Mouse (Mus musculus) left cerebral cortex, adult 2 months (tissue): ENCODE data around the gene Gpr176. TPM values are rescaled to one million over a fixed set of nuclear protein-coding genes. Genes with fewer than 3 reads are reported as not detected.

Experiments
- DNase-seq, 2 experiments: peaks; one replicate each; pipeline ENCODE4 v3.0.0; 2021 to 2022; ENCODE audit warnings: low spot score in 2 of 2, mixed read lengths in 1 of 2; ENCODE audit errors: extremely low spot score in 1 of 2
- H3K27ac ChIP-seq: fragments of 200-600 bp; 2 replicates; pipeline ENCODE4 v1.8.1; 2022
- H3K4me3 ChIP-seq: fragments of 200-600 bp; 2 replicates; pipeline ENCODE4 v1.8.1; 2022
- CTCF ChIP-seq: fragments of 200-600 bp; IDR thresholded peaks from 2 replicates; pipeline ENCODE4 v1.8.1; 2022; ENCODE audit warnings: antibody characterized with exemption, mild to moderate bottlenecking, moderate library complexity
- intact Hi-C: fragments of 180-260 bp; cut with DNase I; formaldehyde crosslinking; loops from one replicate; pipeline ENCODE4 v1.15.1; 2025
- total RNA-seq, 2 experiments: library from RNA; stranded (reverse); gene quantifications; 2 replicates each; pipeline ENCODE4 v1.2.3; 2021

The Gpr176 gene
- total RNA-seq, 2 experiments from 2014 or later: 8.9 to 9.5 TPM

DNA sequence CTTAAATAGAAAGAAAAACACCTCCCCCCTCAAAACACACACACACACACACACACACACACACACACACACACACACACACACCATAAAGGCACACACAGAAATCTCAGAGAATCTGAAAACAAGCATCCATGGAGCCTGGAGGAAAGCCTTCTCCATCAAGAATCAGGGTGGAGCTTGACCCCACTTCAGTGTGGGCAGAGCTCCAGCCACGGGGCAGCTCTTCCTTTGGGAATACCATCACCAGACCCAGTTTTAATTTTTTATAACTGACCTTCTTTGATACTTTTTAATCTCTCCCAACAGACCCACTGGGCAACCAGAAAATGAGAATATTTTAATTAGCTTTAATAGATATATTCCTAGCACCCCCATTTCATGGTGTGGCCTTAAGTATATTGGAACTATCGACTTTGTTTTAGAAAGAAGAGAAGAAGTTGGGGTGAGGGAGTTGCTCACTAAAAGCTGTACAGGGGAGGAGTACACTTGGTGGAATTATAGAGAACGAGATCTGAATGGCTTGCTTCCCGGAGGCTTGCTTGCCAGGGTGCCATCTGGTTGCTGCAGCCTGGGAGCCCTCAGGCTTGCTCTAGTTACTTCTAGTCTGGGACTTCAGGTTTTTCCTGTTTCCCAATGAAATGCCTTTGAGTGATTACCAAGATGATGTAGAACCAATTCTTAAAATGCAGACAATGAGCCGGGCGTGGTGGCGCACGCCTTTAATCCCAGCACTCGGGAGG is 84.7 kb downstream of the Gpr176 start:
- DNase-seq: no peak
- intact Hi-C loops: no loop called here
- Histone ChIP-seq H3K4me3 (no peak overlapping the region), H3K27ac (no peak overlapping the region)
- TF ChIP-seq CTCF: no peak

DNA sequence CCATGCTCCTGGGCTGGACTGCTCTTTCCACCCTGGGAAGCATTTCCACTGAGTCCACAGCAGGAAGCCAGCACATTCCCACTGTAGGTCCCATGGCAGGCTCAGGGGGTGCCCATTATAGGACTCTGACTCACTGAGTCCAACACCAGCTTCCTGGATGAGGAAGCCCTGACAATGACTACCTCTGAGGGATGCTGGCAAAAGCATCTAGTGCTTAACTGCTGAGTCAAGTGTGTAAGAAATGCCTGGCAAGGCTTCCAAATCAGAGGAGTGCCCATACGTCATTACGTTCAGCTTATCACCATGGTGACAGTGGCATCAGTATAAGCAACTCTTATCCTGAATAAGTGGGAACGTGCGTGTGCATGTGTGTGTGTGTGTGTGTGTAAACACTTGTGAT is 85.5 kb downstream of the Gpr176 start:
- no peak for DNase-seq
- intact Hi-C loops: no loop called here
- TF ChIP-seq CTCF: no peak
- Histone ChIP-seq H3K4me3 (no peak overlapping the region), H3K27ac (no peak overlapping the region)

DNA sequence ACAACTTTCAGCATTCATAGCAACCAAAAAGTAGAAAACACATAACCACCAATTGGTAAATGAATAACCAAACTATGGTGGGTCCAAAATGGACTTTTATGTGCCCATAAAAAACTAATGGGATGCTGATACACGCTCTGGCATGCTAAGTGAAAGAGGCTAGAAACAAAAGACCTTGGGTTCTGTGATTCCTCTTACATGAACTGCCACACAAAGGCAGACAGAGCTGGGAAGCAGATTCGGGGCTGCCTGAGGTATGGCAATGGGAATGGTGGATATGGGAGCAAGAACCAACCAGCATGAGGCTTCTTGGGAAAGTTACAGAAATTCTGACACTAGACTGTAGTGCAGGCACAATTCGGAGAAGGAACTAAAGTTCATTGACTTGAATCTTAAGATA is 90.8 kb downstream of the Gpr176 start:
- Histone ChIP-seq H3K27ac (no peak overlapping the region), H3K4me3 (no peak overlapping the region)
- DNase-seq: no peak
- intact Hi-C loops: no loop called here
- TF ChIP-seq CTCF: no peak

DNA sequence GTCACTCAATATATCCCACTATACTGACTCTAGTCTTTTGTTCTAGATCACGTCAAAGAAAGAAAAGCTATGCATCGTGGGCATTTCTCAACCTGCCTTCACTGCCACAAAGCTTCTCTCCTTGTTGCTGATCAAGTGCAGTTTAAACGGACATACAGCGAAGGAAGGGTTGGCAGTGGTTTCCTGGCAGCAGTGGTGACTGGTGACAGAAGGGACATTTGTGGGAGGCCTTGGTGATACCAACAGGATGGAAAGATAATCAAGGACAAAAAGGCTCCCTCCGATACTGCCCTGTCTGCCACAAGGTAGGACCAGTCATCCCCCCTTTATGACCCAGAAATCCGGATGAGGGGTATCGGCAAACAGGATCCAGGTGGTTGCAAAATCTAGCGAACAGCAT is 95.0 kb downstream of the Gpr176 start:
- DNase-seq: no peak
- intact Hi-C loops: no loop called here
- H3K27ac ChIP-seq: no peak overlapping the region
- TF ChIP-seq CTCF: no peak
- H3K4me3 ChIP-seq: no peak overlapping the region

DNA sequence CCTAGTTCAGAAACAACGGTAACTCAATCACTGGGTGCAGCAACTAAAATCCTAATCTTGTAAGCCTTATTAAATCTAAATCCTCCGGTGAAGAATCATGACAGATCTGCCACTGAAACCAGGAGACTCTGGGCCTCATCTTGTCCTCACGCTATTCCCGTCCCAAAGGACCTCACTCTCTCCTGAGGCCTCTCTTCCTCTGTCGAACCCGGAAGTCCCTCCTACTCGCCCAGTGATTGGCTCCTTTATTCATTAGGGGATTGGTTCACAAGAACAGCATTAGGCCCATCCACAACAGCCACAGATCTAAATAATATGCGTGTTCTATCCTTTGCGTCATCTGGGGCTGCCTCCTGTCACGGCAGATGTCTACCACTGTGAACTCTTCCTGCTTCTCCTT is 101.6 kb downstream of the Gpr176 start:
- Histone ChIP-seq H3K27ac (no peak overlapping the region), H3K4me3 (no peak overlapping the region)
- intact Hi-C loops: no loop called here
- DNase-seq: no peak
- TF ChIP-seq CTCF: no peak

DNA sequence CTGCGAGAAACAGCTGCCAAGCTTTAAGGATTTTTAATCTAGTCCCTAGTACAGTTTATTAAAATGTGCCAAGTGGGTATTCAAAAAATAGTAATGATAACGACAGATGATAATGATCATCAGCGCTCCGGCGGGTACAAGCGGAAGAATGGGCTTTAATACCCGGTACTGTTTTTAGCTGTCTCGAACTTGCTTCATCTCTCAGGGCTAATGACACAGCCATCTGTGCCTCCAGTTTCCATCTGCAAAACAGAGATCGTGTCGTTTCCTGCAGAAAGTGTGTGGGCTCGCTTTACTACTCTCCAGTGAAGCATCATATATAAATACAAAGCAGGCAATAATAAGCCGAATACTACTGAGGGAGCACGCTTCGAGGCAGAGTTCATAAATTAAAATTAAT is 103.0 kb downstream of the Gpr176 start:
- peak in 1 of 2 experiments; percentile 28 for DNase-seq
- TF ChIP-seq CTCF: no peak
- no peak overlapping the region for H3K4me3 ChIP-seq
- H3K27ac ChIP-seq: no peak overlapping the region
- intact Hi-C loops: no loop called here

DNA sequence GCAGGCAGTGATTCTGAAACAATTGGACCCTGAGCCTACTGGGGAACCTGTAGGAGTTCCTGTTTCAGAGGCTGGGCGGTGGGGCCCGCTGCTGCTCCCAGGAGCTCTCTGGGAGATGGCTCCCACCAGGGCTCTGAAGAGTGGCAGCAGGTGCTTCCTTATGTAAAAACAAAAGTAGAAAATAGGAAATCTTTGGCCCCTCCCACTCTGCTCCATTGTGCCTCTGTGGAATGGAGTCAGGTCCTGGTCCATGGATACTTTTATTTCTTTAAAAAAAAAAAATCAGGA is 109.4 kb downstream of the Gpr176 start:
- no peak for TF ChIP-seq CTCF
- Histone ChIP-seq H3K4me3 (no peak overlapping the region), H3K27ac (no peak overlapping the region)
- intact Hi-C loops: loop anchor here (1.0 to 5.0 kb wide), 8 partner anchors 71 to 618 kb away; partner anchors contain the start of gene Bub1b
- DNase-seq: no peak

DNA sequence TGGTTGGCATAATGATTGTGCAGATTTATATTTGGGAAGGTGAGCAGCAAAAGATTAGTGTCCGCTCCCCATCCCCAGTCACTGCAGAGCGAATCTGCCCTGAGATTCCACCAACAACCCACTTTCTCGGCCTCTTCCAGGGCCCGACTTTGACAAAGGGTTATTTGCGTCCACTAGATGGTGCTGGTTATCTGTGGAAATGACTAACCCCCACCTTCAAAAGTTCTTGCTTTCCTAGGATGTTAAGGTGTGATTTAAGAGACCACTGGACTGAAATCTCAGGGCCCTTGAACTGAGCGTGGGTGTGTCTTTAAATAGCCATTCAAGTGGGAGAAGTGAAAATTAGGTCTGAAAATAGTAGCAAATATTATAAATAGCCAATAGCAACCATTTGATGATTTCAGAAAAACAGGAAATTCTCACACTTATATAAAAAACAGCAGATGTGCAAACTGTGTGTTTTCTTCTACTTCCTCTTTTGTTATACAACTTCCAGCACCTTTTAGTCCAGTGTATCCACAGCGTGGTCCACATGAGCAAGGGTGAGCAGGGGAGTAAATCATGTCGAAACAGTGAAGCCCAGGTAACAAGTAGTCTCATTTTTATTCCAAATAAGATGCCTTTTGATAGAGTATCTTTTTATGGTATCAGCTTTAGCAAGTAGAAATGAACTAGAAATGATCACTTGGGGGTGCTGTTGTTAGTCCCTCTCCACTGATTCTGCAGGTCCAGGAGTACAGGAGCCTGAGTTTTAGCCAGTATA is 109.9 kb downstream of the Gpr176 start:
- peak; percentile 78 for TF ChIP-seq CTCF
- Histone ChIP-seq H3K4me3 (no peak overlapping the region), H3K27ac (no peak overlapping the region)
- DNase-seq: peak; percentile 55 to 65
- intact Hi-C loops: loop anchor here (1.0 to 5.0 kb wide), 8 partner anchors 72 to 619 kb away; partner anchors contain the start of gene Bub1b

DNA sequence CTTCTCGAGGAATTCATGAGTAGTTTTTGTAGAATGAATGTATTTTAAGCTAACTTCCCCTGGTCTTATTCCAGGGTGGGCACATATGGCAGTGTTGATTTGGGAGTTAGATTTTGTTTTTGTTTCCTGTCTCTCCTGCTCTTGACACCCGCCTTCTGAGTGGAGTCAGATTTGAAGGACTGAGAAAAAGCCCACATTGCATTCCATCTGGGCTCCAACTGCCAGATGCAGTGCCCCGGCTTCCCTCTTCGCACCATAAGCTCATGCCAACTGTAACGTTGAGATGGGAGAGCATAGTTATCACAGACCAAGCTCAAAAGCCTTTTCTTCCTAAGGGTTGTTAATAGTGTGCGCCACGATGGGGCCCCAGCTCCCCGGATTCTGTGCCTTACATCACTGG is 110.5 kb downstream of the Gpr176 start:
- DNase-seq: peak; percentile 28 to 44
- intact Hi-C loops: loop anchor here (1.0 to 5.0 kb wide), 8 partner anchors 73 to 620 kb away; partner anchors contain the start of gene Bub1b
- no peak overlapping the region for H3K4me3 ChIP-seq
- H3K27ac ChIP-seq: no peak overlapping the region
- no peak for TF ChIP-seq CTCF

DNA sequence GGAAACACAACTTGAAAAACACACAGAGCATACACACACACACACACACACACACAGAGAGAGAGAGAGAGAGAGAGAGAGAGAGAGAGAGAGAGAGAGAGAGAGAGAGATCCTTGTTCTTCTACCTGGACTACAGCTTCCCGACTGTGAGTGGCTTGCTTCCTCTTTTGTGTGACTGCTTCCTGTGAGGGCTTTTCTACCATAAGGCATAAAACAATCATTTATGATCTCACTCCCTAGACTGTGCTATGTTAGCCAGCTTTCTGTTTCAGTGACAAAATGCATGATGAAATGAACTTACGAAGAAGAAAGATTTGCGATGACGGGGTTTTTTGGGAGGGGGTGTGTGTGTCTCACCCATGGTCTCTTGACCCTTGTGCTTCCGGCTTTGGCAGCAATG is 113.5 kb downstream of the Gpr176 start:
- Histone ChIP-seq H3K27ac (no peak overlapping the region), H3K4me3 (no peak overlapping the region)
- intact Hi-C loops: loop anchor here (5.0 kb wide), 4 partner anchors 188 to 623 kb away; partner anchors contain the start of gene Bub1b
- no peak for DNase-seq
- no peak for TF ChIP-seq CTCF

DNA sequence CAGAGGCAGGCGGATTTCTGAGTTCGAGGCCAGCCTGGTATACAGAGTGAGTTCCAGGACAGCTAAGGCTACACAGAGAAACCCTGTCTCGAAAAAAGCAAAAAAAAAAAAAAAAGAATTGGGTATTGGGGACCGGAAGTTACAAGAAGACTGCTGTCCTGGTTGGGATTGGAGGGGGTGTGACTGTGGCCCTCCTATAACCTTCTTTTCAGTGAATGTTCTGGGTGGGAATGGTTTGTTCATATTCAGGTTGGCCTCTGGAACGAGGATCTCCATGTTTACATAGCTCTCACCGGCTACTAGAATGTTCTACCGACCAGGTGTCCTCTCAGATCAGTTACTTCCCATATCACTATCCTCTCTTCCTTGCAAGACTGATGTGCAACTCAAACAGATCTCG is 116.1 kb downstream of the Gpr176 start:
- Histone ChIP-seq H3K27ac (no peak overlapping the region), H3K4me3 (peak overlapping the region; percentile 45; the same call in 1 of the 2 replicates)
- TF ChIP-seq CTCF: no peak
- intact Hi-C loops: no loop called here
- no peak for DNase-seq

DNA sequence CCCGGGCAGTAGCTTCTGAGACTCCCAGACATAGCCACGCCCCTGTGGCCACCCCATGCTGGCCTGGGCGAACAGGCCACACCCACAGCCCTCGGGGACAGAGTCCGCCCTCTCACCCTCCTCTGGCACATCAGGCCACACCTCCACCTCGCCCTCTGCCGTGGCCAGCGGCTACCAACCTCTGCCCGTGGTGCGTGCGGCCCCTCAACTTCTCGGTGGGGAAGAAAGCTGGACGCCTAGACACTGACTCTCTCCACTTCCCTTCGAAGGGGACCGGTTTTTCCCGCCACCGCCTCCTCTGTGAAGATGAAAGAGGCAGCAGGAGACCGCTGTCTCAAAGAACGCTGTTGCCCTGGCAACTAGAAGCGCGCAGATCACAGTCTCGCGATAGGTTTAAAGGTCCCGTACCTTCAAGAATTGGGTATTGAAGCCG is 116.6 kb downstream of the Gpr176 start, which contains the start of gene Fsip1:
TSS of gene Fsip1 (minus strand) at position 346 of the 433 bp plus-strand sequence.
- peak within 1 kb of the TSS; percentile 45 for H3K4me3 ChIP-seq
- TF ChIP-seq CTCF: no peak
- DNase-seq: peak; percentile 50 to 54
- intact Hi-C loops: no loop called here
- no peak within 1 kb of the TSS for H3K27ac ChIP-seq
